Mouse (Mus musculus) embryo, embryonic 10.5 days (tissue): Measurements from ENCODE around the gene Nrxn3.

Source experiments
- DNase-seq: peaks from one replicate; pipeline ENCODE4 v3.0.0-alpha.2; 2015; ENCODE audit warnings: low spot score

Nrxn3 gene

GRCm38 (mm10) chr12:88926306-88926705, 203.6 kb downstream of the Nrxn3 start:
- no peak for DNase-seq

- DNase-seq, result no peak
Measured at GRCm38 (mm10) chr12:88931713-88932112, 209.0 kb downstream of the Nrxn3 start.

- no peak for DNase-seq
Measured at GRCm38 (mm10) chr12:88939679-88940078, 217.0 kb downstream of the Nrxn3 start.

GRCm38 (mm10) chr12:88944967-88945366, 222.3 kb downstream of the Nrxn3 start:
- no peak for DNase-seq

- DNase-seq, result no peak
Measured at GRCm38 (mm10) chr12:88949870-88950269, 227.2 kb downstream of the Nrxn3 start.

GRCm38 (mm10) chr12:88952937-88953600, 230.4 kb downstream of the Nrxn3 start:
- no peak for DNase-seq

- no peak for DNase-seq
Measured at GRCm38 (mm10) chr12:88953801-88954200, 231.1 kb downstream of the Nrxn3 start.

GRCm38 (mm10) chr12:88957431-88957830, 234.8 kb downstream of the Nrxn3 start:
- DNase-seq, result no peak

GRCm38 (mm10) chr12:88960817-88961216, 238.1 kb downstream of the Nrxn3 start:
- DNase-seq, result no peak

GRCm38 (mm10) chr12:88966329-88966728, 243.7 kb downstream of the Nrxn3 start:
- no peak for DNase-seq

GRCm38 (mm10) chr12:88976621-88977020, 253.9 kb downstream of the Nrxn3 start:
- no peak for DNase-seq

GRCm38 (mm10) chr12:88983688-88984330, 261.1 kb downstream of the Nrxn3 start:
- peak; percentile 42 for DNase-seq

GRCm38 (mm10) chr12:88984375-88984774, 261.7 kb downstream of the Nrxn3 start:
- DNase-seq, result peak; percentile 58

GRCm38 (mm10) chr12:88984804-88985203, 262.1 kb downstream of the Nrxn3 start:
- no peak for DNase-seq

GRCm38 (mm10) chr12:88987046-88987445, 264.4 kb downstream of the Nrxn3 start:
- peak; percentile 34 for DNase-seq

- DNase-seq, result no peak
Measured at GRCm38 (mm10) chr12:88990753-88991152, 268.1 kb downstream of the Nrxn3 start.

- peak; percentile 79 for DNase-seq
Measured at GRCm38 (mm10) chr12:88992141-88992540, 269.5 kb downstream of the Nrxn3 start.

GRCm38 (mm10) chr12:88993788-88994187, 271.1 kb downstream of the Nrxn3 start:
- DNase-seq, result no peak

- no peak for DNase-seq
Measured at GRCm38 (mm10) chr12:89016436-89016835, 293.8 kb downstream of the Nrxn3 start.

- no peak for DNase-seq
Measured at GRCm38 (mm10) chr12:89025180-89025579, 302.5 kb downstream of the Nrxn3 start.

GRCm38 (mm10) chr12:89035984-89036618, 313.4 kb downstream of the Nrxn3 start:
- DNase-seq, result no peak

- no peak for DNase-seq
Measured at GRCm38 (mm10) chr12:89040151-89040550, 317.5 kb downstream of the Nrxn3 start.

- DNase-seq, result peak; percentile 54
Measured at GRCm38 (mm10) chr12:89041429-89042107, 318.9 kb downstream of the Nrxn3 start.
